Mouse (Mus musculus) cerebellum, adult 2 months (tissue): ENCODE measurements at regions not wholly inside any gene's neighbourhood (a gene's known extent, or its start where the extent isn't known, plus 50 kb on each side); places are given as distances from the start of the nearest gene placed in this dataset.

ENCODE experiments used
- DNase-seq, 2 experiments: peaks; one replicate each; pipeline ENCODE4 v3.0.0; 2021
- H3K27ac ChIP-seq: fragments of 200-500 bp; 2 replicates; pipeline ENCODE4 v1.5.1; 2012; ENCODE audit warnings: low read length, control low read depth, inconsistent platforms; ENCODE audit not compliant: insufficient read depth
- H3K27me3 ChIP-seq: fragments of 200-500 bp; 2 replicates; pipeline ENCODE4 v1.6.1; 2012; ENCODE audit warnings: inconsistent platforms, mild to moderate bottlenecking, low read length, moderate library complexity; ENCODE audit not compliant: control insufficient read depth, insufficient read depth
- H3K4me1 ChIP-seq: fragments of 200-500 bp; 2 replicates; pipeline ENCODE4 v1.6.1; 2011; ENCODE audit warnings: low read length; ENCODE audit not compliant: control insufficient read depth, insufficient read depth
- H3K4me3 ChIP-seq: fragments of 200-500 bp; replicated peaks from 2 replicates; pipeline ENCODE3; 2011; ENCODE audit warnings: mild to moderate bottlenecking, low read depth, low read length, control low read depth; ENCODE audit not compliant: insufficient read depth
- CTCF ChIP-seq: fragments of 200-500 bp; IDR thresholded peaks from 2 replicates; pipeline ENCODE4 v1.5.1; 2011; ENCODE audit warnings: low read depth, mild to moderate bottlenecking, control low read depth, low read length, moderate library complexity, borderline replicate concordance; ENCODE audit not compliant: insufficient read depth
- POLR2A ChIP-seq: fragments of 200-500 bp; IDR thresholded peaks from 2 replicates; pipeline ENCODE4 v1.6.1; 2011; ENCODE audit warnings: low read length, control low read depth, borderline replicate concordance; ENCODE audit not compliant: insufficient read depth
- WGBS: fragments of 180-500 bp; shearing (Covaris S2); methylation state at CpG from one replicate; pipeline ENCODE4 v1.1.7; 2018; 5-methylcytosine and 5-hydroxymethylcytosine counted together

GRCm38 (mm10) chr16:21315751-21316151 lies 107.2 kb upstream of the Vps8 start:
- Histone ChIP-seq H3K27ac (no peak overlapping the region), H3K4me3 (no peak overlapping the region), H3K27me3 (no peaks in the 10 kb centered on the region), H3K4me1 (no peaks in the 10 kb centered on the region)
- TF ChIP-seq POLR2A = no peak
- no peak for TF ChIP-seq CTCF
- DNase-seq = no peak
- 22% methylated on average over 6 of the region's 6 CpGs for WGBS

GRCm38 (mm10) chr16:21318009-21318639 lies 104.8 kb upstream of the Vps8 start:
- no peak overlapping the region for H3K27ac ChIP-seq
- DNase-seq = no peak

GRCm38 (mm10) chr16:21318640-21319365 lies 104.1 kb upstream of the Vps8 start:
- no peak for TF ChIP-seq POLR2A
- TF ChIP-seq CTCF = no peak
- H3K27ac ChIP-seq = no peak overlapping the region
- DNase-seq = peak in 1 of 2 experiments; percentile 38

More at GRCm38 (mm10) chr16:21318009-21318639, 104.8 kb upstream of the Vps8 start:
- no peak overlapping the region for H3K4me3 ChIP-seq
- no peaks in the 10 kb centered on the region for H3K27me3 ChIP-seq
- WGBS = 57% methylated on average over 7 of the region's 7 CpGs
- no peak for TF ChIP-seq CTCF
- no peak for TF ChIP-seq POLR2A
- H3K4me1 ChIP-seq = no peaks in the 10 kb centered on the region

DNA sequence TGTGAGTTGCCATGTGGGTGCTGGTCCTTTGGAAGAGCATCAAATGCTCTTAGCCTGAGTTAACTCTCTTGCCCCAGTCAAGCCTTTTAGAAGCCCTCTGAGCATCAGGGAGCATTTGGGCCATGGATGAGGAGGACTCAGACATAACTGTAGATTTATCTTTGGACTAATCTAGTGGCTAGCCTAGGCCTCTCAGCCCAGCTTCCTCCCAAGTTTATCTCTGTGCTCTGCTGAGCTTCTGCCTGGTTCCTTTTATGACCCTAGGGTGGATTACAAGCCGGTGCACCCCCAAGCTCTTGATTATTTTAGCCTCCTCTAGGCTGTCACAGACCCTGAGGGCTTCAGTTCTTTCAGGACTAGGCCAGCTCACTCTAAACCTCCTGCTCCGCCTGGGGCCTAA lies 102.6 kb upstream of the Vps8 start:
- no peak for DNase-seq
- TF ChIP-seq CTCF (no peak), POLR2A (no peak)
- H3K4me3 ChIP-seq = no peak overlapping the region
- no peaks in the 10 kb centered on the region for H3K27me3 ChIP-seq
- H3K27ac ChIP-seq = no peak overlapping the region
- WGBS = 95% methylated on average over 2 of the region's 2 CpGs
- H3K4me1 ChIP-seq = no peaks in the 10 kb centered on the region

More at GRCm38 (mm10) chr16:21318640-21319365, 104.1 kb upstream of the Vps8 start:
- Histone ChIP-seq H3K4me3 (no peak overlapping the region), H3K27me3 (no peaks in the 10 kb centered on the region), H3K4me1 (no peaks in the 10 kb centered on the region)
- 27% methylated on average over 9 of the region's 9 CpGs for WGBS

DNA sequence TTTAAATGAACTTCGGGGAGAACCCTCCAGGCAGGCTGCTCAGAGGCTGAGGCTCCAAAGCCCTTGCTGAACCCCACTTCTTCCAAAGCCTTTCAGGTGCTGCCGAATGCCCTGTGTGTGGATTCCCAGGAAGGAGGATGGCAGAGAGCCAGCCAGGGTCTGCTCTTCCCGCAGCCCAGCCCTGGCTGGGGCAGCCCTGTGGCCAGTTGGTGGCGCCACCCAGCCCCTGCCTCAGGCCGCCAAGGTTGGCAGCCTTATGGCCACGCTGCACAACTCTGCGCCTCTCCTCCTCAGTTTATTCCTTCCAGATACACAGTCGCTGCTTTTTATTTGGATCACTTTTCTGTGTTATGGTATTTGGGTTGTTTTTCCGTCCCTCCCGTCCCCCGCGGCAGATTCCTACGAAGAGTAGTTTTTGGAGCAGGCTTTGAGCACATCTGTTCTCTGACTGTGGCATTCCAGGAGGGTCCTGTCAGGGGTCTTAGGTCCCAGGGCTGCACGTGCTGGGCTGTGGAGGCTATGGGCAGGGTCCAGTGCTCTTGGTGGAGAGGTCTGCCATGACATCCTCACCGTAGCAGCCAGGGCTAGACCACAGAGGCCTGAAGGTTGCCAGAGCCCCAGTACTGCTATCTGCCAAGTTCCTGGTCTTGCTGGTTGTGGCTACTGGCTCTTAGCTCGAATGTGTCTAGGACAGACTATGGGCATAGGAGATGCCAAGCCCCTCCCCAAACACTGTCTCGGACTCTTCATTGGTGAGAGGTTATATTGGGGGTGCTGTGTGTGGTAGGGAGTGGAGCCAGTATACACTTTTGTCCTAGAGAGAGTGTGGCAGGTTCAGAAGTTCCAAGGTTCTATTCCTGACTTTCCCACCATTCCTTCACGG lies 101.5 kb upstream of the Vps8 start:
- DNase-seq = no peak
- no peaks in the 10 kb centered on the region for H3K27me3 ChIP-seq
- no peak overlapping the region for H3K27ac ChIP-seq
- H3K4me3 ChIP-seq = no peak overlapping the region
- 30% methylated on average over 18 of the region's 18 CpGs for WGBS
- TF ChIP-seq CTCF = 0 out of 2 replicates have a peak, but pooled peaks have one; percentile 13
- TF ChIP-seq POLR2A = no peak
- H3K4me1 ChIP-seq = no peaks in the 10 kb centered on the region

GRCm38 (mm10) chr16:21322437-21322836 lies 100.5 kb upstream of the Vps8 start:
- DNase-seq = peak in 1 of 2 experiments; percentile 34
- no peak for TF ChIP-seq CTCF
- no peak for TF ChIP-seq POLR2A
- Histone ChIP-seq H3K27me3 (no peaks in the 10 kb centered on the region), H3K4me3 (no peak overlapping the region), H3K4me1 (no peaks in the 10 kb centered on the region), H3K27ac (no peak overlapping the region)
- WGBS = 15% methylated on average over 10 of the region's 10 CpGs

DNA sequence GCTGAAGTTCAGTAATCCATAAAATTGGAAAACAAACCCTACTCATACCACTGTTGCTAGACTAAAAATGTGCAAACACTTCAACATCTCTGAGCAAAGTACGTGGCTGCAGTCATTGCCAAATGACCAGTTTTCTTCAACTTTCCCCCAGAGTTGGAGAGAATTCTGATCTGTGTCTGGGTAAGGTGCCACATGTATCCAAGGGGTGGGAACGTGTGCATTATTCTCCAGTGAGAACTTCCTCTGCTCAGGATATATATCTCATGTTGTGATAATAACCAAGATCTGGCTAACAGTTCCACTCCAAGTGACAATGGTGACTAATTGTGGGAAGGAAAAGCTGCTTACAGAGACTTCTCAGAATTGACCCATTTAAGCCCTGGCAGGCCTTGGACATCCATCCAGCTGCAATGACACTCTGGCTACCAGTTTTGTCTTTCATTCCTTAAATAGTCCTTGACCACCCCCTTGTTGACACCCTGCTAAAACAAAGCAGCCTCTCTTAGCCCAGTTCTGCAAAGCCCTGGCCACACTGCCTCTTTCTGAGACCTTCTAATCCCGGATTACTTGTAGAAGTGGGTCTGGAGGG lies 99.4 kb upstream of the Vps8 start:
- no peak overlapping the region for H3K27ac ChIP-seq
- WGBS = 81% methylated on average over 3 of the region's 3 CpGs
- H3K4me1 ChIP-seq = no peaks in the 10 kb centered on the region
- no peaks in the 10 kb centered on the region for H3K27me3 ChIP-seq
- H3K4me3 ChIP-seq = no peak overlapping the region
- no peak for DNase-seq
- TF ChIP-seq CTCF (no peak), POLR2A (no peak)
